Mouse (Mus musculus): ENCODE results near the gene Arpc2.

DNA sequence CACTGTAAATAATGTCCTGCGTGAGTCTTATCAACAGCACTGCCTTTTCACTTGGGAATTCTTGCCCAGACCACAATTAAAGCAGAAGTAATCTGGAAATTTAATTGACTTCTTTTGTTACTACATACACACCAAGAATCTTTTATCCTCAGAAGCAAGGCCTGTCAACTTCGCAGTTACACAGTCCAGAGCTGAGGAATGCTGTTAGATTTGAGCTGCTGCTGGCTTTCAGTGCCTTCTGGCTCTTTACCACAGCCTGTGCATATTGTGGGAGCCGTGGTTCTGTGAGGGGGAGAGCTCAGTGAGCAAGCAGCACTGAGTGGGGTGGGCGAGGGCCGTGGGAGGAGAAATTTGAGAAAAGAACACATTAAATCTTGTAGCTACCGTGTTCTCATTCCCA is 4.4 kb downstream of the Arpc2 start:
- TF ChIP-seq CTCF (IDR thresholded peaks at IDR 0.05; ENCODE audit: low read depth, low read length) (no peak), POLR2AphosphoS5 (IDR thresholded peaks at IDR 0.05; ENCODE audit: insufficient replicate concordance, low read depth, low read length) (no peak), TAL1 (conservative IDR thresholded peaks at IDR 0.05; ENCODE audit: low read depth, low read length) (no peak), GATA1 (IDR thresholded peaks at IDR 0.05; ENCODE audit: borderline replicate concordance, low read length) (no peak), GATA2 (IDR thresholded peaks at IDR 0.05; ENCODE audit: borderline replicate concordance, low read depth, low read length) (no peak)
